Mouse (Mus musculus): Measurements from ENCODE around the gene Rgs1.

DNA sequence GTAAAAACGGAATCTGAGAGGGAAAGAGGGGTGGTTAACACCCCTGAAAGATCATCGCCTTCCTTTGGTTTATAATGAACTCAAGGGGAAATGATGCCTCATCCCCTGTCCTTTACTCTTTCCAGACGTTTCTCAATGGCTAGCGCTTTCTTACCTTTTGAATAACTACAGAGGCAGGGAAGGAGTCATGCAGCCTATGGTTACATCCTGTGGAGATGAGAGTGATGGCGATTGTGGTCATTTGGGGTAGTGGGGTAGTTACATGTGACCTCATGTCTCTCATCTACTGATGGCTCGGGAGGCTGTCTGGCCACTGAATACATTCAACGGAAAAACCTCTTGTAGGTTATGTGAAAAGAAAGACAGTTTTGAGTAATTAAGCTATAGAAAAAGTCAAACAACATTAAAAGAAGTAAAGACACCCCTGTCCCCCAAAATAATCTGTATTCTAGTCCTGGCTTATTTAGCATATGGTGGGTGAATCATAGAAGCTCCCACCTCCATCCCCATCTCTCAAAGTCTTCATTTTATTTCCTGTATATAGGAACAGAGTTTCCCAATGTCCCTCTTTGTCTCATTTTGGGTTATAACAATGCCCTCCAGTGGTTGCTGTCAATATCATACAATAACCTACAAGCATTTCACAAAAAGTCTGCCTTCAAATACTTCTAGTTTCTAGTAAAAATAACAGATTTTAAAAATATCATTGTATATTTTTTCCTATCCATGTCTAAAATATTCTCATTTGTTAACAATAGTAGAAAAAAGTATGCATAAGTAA is 42.6 kb downstream of the Rgs1 start:
- TF ChIP-seq CTCF (IDR thresholded peaks at IDR 0.05; ENCODE audit: low read depth, low read length), result no peak
- no peak for TF ChIP-seq POLR2A (IDR thresholded peaks at IDR 0.05; ENCODE audit: extremely low read depth, insufficient read depth, low read length)
